In genomic region chr5:118327961-118328712, GRCm38 (mm10) we compare ENCODE assay signal across 8 mouse cellular contexts.
DNase-seq lines count a peak whose midpoint lies in the region; ATAC-seq and TF ChIP-seq lines count a peak whose summit lies in the region.

No protein-coding gene starts in this region.

- peak overlapping the region; percentile 19 for H3K4me3 ChIP-seq in embryonic facial prominence, embryonic 14.5 days (ENCODE audit: low read depth, low read length)
- peak overlapping the region; percentile 25 for H3K4me3 ChIP-seq in hindbrain, embryonic 15.5 days
- no peak overlapping the region for H3K4me3 ChIP-seq in liver, embryonic 14.5 days (ENCODE audit: insufficient read depth in 1 of 2, low read depth in 2 of 2, low read length in 2 of 2)
- H3K4me3 ChIP-seq in cerebellum, adult 2 months (replicated peaks; ENCODE audit: insufficient read depth, low read depth, low read length) = no peak overlapping the region

- no peaks in the 10 kb centered on the region for H3K27me3 ChIP-seq in embryonic facial prominence, embryonic 14.5 days (replicated peaks; ENCODE audit: control insufficient read depth, insufficient read depth, low read length)
- H3K27me3 ChIP-seq in hindbrain, embryonic 15.5 days = no peaks in the 10 kb centered on the region
- peaks cover 62% of the 10 kb centered on the region for H3K27me3 ChIP-seq in liver, embryonic 14.5 days (ENCODE audit: control insufficient read depth, insufficient read depth, low read length)
- H3K27me3 ChIP-seq in cerebellum, adult 2 months (ENCODE audit: control insufficient read depth, insufficient read depth, low read length) = no peaks in the 10 kb centered on the region

- H3K4me2 ChIP-seq in embryonic facial prominence, embryonic 14.5 days (ENCODE audit: low read depth, low read length) = peak overlapping the region; percentile 51
- peak overlapping the region; percentile 58 for H3K4me2 ChIP-seq in hindbrain, embryonic 15.5 days
- H3K4me2 ChIP-seq in liver, embryonic 14.5 days (ENCODE audit: low read depth) = peak overlapping the region; percentile 45

- H3K4me1 ChIP-seq in embryonic facial prominence, embryonic 14.5 days (ENCODE audit: control insufficient read depth, insufficient read depth, low read length) = peaks cover 23% of the 10 kb centered on the region
- peaks cover 36% of the 10 kb centered on the region for H3K4me1 ChIP-seq in hindbrain, embryonic 15.5 days (replicated peaks)
- H3K4me1 ChIP-seq in liver, embryonic 14.5 days (replicated peaks; ENCODE audit: control insufficient read depth in 2 of 2, insufficient read depth in 2 of 2, low read length in 1 of 2) = no peaks in the 10 kb centered on the region
- peaks cover 11% of the 10 kb centered on the region for H3K4me1 ChIP-seq in cerebellum, adult 2 months (ENCODE audit: control insufficient read depth, insufficient read depth, low read length)

- H3K27ac ChIP-seq in embryonic facial prominence, embryonic 14.5 days (replicated peaks; ENCODE audit: low read depth, low read length) = peak overlapping the region; percentile 70; the same call in 1 of the 2 replicates
- peak overlapping the region; percentile 49; the same call in 1 of the 2 replicates for H3K27ac ChIP-seq in hindbrain, embryonic 15.5 days (replicated peaks)
- H3K27ac ChIP-seq in liver, embryonic 14.5 days = no peak overlapping the region
- H3K27ac ChIP-seq in cerebellum, adult 2 months (ENCODE audit: insufficient read depth, low read length) = no peak overlapping the region

- TF ChIP-seq EP300 in liver, embryonic 14.5 days (IDR thresholded peaks at IDR 0.05; ENCODE audit: low read depth) = no peak

- ATAC-seq in embryonic facial prominence, embryonic 14.5 days (ENCODE audit: low read depth) = peak; percentile 20; the same call in 1 of the 2 replicates
- ATAC-seq in hindbrain, embryonic 15.5 days (ENCODE audit: low FRiP score, low read depth) = no peak; the same call in 1 of the 2 replicates
- ATAC-seq in liver, embryonic 14.5 days (ENCODE audit: insufficient read depth) = no peak
- ATAC-seq in granulocyte monocyte progenitor cell, adult 5-6 weeks (replicated peaks; ENCODE audit: poor library complexity, severe bottlenecking) = no peak

- TF ChIP-seq CTCF in liver, embryonic 14.5 days (IDR thresholded peaks at IDR 0.05; ENCODE audit: low read depth) = no peak
- no peak for TF ChIP-seq CTCF in cerebellum, adult 2 months (IDR thresholded peaks at IDR 0.05; ENCODE audit: borderline replicate concordance, insufficient read depth, low read depth, low read length)

- 2% methylated on average over 26 of the region's 28 CpGs for WGBS in embryonic facial prominence, embryonic 14.5 days
- WGBS in hindbrain, embryonic 15.5 days = 3% methylated on average over 28 of the region's 28 CpGs
- WGBS in liver, embryonic 14.5 days (ENCODE audit: insufficient replicate concordance) = 12% methylated on average over 28 of the region's 28 CpGs
- 13% methylated on average over 28 of the region's 28 CpGs for WGBS in cerebellum, adult 2 months

- no peaks in the 10 kb centered on the region for H3K9me3 ChIP-seq in embryonic facial prominence, embryonic 14.5 days (ENCODE audit: control insufficient read depth, low read length)
- no peaks in the 10 kb centered on the region for H3K9me3 ChIP-seq in hindbrain, embryonic 15.5 days
- no peaks in the 10 kb centered on the region for H3K9me3 ChIP-seq in liver, embryonic 14.5 days (ENCODE audit: control insufficient read depth, low read length)

- no peak for TF ChIP-seq POLR2A in cerebellum, adult 2 months (IDR thresholded peaks at IDR 0.05; ENCODE audit: borderline replicate concordance, insufficient read depth, low read length)

- 0 out of 2 replicates have a peak overlapping the region, but pooled peaks have one; percentile 25 for H3K9ac ChIP-seq in embryonic facial prominence, embryonic 14.5 days (ENCODE audit: low read depth, low read length)
- H3K9ac ChIP-seq in hindbrain, embryonic 15.5 days = no peak overlapping the region
- H3K9ac ChIP-seq in liver, embryonic 14.5 days (replicated peaks) = no peak overlapping the region

- no peaks in the 10 kb centered on the region for H3K36me3 ChIP-seq in embryonic facial prominence, embryonic 14.5 days (ENCODE audit: control insufficient read depth, insufficient read depth, low read length)
- H3K36me3 ChIP-seq in hindbrain, embryonic 15.5 days = no peaks in the 10 kb centered on the region
- H3K36me3 ChIP-seq in liver, embryonic 14.5 days (replicated peaks; ENCODE audit: control insufficient read depth, insufficient read depth, low read depth) = no peaks in the 10 kb centered on the region

- DNase-seq in cerebellum, postnatal 14 days = peak; percentile 47 to 55
- DNase-seq in cerebellum, postnatal 36 days = no peak
- DNase-seq in embryonic facial prominence, embryonic 14.5 days (ENCODE audit: low spot score) = peak; percentile 94
- no peak for DNase-seq in liver, embryonic 14.5 days (ENCODE audit: low read depth in 3 of 3, low spot score in 3 of 3)
- peak; percentile 47 for DNase-seq in retina, postnatal 1 day
- DNase-seq in cerebellum, adult 2 months = no peak

Comparison
In these comparisons a context has a peak if more than half of its experiments do, and no peak if none do; other contexts are left out.
1. DNase-seq: peak in cerebellum, postnatal 14 days (2 of 2), embryonic facial prominence, embryonic 14.5 days (single experiment) and retina, postnatal 1 day (single experiment); none in cerebellum, postnatal 36 days (0 of 2), liver, embryonic 14.5 days (0 of 3) and cerebellum, adult 2 months (0 of 2).
2. H3K27ac ChIP-seq: peak in embryonic facial prominence, embryonic 14.5 days (single experiment) and hindbrain, embryonic 15.5 days (single experiment); none in liver, embryonic 14.5 days (single experiment) and cerebellum, adult 2 months (single experiment).
3. H3K4me3 ChIP-seq: peak in embryonic facial prominence, embryonic 14.5 days (single experiment) and hindbrain, embryonic 15.5 days (single experiment); none in liver, embryonic 14.5 days (0 of 2) and cerebellum, adult 2 months (single experiment).
4. Peak in every context shown above with its lines, with median percentiles within 50 percentile points of each other: H3K4me2 ChIP-seq.